Mouse (Mus musculus): ENCODE measurements around the gene Rtl9.

Rtl9 gene

DNA sequence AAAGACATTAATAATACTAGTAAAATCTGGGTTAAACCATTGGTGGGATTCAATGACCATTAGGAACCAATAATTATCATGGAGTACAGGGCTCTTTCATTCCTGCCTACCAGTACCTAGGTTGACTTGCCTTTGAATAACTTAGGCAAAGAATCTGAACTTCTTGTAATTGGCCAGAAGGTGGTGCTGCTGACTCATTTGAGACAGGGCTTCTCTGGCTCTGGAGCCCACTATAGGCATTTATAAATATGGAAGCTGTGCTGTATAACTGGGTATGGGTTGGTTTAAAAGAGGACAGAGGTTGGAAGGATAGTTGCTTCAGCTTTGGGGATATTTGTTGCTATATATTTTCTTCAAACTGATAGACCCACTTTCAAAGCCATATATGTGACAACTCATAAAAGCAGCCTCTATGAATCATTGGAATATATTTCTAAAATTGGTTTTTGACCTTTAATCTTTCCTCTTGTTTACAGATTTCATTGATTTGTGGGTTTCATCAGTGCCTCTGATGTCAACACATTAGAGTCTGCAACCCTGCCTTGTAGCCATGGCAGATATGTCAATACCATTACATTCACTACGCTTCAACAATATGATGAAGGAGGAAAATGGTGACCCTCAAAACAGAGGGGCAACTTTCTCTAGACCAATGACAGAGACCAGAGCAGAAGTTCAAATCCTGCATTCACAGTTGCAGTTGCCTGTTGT is at the start of gene Rtl9:
TSS of gene Rtl9 (plus strand) at position 551 of the 711 bp plus-strand sequence.
- DNase-seq (ENCODE audit: low read depth, low spot score): no peak

GRCm38 (mm10) chrX:143051478-143051877 is 47.9 kb upstream of the Rtl9 start:
- no peak for DNase-seq (ENCODE audit: low read depth, low spot score)

DNA sequence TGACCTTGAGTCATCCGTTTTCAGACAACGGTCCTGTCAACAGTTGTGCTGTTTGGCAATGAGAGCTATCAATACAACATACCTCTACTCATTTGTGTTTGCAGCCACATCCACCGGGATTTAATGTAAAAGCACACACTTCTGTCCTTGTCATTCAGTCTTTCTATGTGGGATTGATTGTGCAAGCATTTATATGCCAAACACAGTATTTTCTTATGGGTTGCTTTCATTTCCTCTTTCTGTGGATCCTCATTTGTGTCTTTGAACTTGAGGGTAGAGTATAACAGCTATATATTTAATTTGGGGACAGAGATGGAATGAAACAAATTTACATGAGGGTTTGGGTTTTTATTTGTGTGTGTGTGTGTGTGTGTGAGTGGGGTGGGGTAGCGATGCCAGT is 47.5 kb upstream of the Rtl9 start:
- no peak for DNase-seq (ENCODE audit: low read depth, low spot score)

- DNase-seq (ENCODE audit: low read depth, low spot score): no peak
Observed at GRCm38 (mm10) chrX:143058829-143059228, 40.6 kb upstream of the Rtl9 start.

DNA sequence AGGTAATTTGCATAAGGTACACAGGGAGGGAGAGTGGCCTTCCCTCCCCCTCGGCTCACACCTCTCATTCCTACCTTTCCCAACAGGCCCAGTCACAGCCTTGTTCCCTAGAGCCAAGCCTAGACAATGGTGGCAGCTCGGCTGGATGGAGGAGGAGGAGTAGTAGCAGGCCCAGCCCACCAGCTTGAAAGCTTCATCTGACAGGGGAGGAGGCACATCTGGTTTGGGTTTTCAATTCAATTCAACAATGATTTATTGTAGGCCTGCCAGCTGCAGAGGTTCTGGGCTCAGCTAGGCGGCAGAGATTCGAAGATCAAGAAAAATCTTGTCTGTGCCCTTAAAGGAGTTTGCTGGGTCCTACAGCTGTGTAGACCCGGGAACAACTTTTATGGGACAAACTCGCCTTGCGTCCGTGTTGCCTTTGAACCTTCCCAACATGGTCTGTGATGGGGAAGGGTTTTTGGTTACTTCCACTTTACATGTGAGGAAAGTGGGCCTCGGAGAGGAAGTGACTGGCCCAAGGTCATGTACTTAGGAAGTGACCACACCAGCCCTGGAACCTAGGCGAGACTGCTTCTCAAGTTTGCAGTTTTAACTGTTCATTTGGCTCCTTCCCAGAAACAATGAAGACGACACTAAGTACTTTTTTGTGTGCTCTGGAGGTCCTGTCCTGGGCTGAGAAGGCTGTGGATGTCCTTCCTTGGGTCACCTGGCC is 36.6 kb upstream of the Rtl9 start:
- no peak for DNase-seq (ENCODE audit: low read depth, low spot score)

GRCm38 (mm10) chrX:143063780-143064179 is 35.6 kb upstream of the Rtl9 start:
- DNase-seq (ENCODE audit: low read depth, low spot score): no peak

- DNase-seq (ENCODE audit: low read depth, low spot score): no peak
Observed at GRCm38 (mm10) chrX:143064288-143064687, 35.1 kb upstream of the Rtl9 start.

- no peak for DNase-seq (ENCODE audit: low read depth, low spot score)
Observed at GRCm38 (mm10) chrX:143066320-143067114, 32.9 kb upstream of the Rtl9 start.

GRCm38 (mm10) chrX:143067115-143067514 is 32.3 kb upstream of the Rtl9 start:
- DNase-seq (ENCODE audit: low read depth, low spot score): no peak

GRCm38 (mm10) chrX:143067576-143067975 is 31.8 kb upstream of the Rtl9 start:
- DNase-seq (ENCODE audit: low read depth, low spot score): no peak

- no peak for DNase-seq (ENCODE audit: low read depth, low spot score)
Observed at GRCm38 (mm10) chrX:143080458-143081336, 18.7 kb upstream of the Rtl9 start.

- DNase-seq (ENCODE audit: low read depth, low spot score): no peak
Observed at GRCm38 (mm10) chrX:143082732-143083131, 16.7 kb upstream of the Rtl9 start.

- DNase-seq (ENCODE audit: low read depth, low spot score): no peak
Observed at GRCm38 (mm10) chrX:143088225-143088624, 11.2 kb upstream of the Rtl9 start.

- DNase-seq (ENCODE audit: low read depth, low spot score): no peak
Observed at GRCm38 (mm10) chrX:143090904-143091588, 8.3 kb upstream of the Rtl9 start.

GRCm38 (mm10) chrX:143097551-143097950 is 1.8 kb upstream of the Rtl9 start:
- DNase-seq (ENCODE audit: low read depth, low spot score): no peak

GRCm38 (mm10) chrX:143103146-143103545 is 3.8 kb downstream of the Rtl9 start:
- no peak for DNase-seq (ENCODE audit: low read depth, low spot score)

- no peak for DNase-seq (ENCODE audit: low read depth, low spot score)
Observed at GRCm38 (mm10) chrX:143105866-143106265, 6.5 kb downstream of the Rtl9 start.

- no peak for DNase-seq (ENCODE audit: low read depth, low spot score)
Observed at GRCm38 (mm10) chrX:143112546-143112945, 13.2 kb downstream of the Rtl9 start.
